Mouse (Mus musculus): ENCODE data around the gene Kcnn4.

Kcnn4 gene

DNA sequence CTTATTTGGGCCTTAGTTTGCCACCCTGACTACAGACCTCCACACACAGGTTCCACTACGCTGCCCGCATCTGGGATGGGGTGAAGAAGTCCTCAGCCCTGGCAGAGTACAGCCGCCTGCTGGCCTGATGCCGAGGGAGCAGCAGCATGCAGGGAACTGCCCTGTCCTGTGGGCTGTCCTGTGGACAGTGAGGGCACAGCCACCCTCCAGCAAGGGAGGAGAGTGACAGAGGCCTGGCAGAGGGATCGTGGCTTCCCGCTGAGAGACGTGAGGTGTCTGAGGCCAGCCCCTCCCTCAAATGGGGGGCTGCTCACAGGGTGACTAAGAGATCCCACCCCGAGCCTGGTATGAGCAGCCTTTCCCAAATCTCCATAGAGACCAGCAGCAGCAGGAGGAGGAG lies 52.2 kb downstream of the Kcnn4 start:
- no peak for DNase-seq (ENCODE audit: extremely low read depth, insufficient read length, low spot score)

DNA sequence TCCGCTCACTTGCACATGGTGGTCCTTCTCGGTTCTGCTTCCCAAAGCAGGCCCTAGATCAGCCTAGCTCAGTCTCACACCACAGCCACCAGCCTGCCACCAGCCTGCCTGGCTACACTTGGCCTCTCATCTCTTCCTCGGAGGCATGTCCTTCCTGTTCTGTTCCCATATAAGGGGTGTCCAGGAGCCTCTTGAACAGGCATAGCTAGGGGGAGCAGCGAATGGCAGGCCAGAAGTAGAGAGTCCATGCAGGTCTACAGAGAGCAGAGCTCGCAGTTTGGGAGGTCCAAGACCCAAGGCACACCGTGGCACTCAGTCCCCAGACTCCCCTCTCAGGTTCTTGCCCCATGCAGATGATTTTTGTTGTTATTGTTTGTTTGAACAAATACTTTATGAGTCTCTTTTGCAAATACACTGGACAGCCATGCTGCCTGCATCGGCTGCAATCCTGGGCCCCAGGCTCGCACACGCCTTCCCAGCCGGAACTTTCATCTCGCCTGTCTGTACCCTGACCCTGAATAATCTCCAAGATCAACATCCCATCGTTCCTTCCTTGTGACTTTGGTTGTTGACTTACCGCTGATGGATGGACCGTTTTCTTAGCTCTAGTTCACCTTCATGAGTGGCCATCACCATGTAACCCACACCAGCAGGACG lies 53.2 kb downstream of the Kcnn4 start:
- no peak for DNase-seq (ENCODE audit: extremely low read depth, insufficient read length, low spot score)

DNA sequence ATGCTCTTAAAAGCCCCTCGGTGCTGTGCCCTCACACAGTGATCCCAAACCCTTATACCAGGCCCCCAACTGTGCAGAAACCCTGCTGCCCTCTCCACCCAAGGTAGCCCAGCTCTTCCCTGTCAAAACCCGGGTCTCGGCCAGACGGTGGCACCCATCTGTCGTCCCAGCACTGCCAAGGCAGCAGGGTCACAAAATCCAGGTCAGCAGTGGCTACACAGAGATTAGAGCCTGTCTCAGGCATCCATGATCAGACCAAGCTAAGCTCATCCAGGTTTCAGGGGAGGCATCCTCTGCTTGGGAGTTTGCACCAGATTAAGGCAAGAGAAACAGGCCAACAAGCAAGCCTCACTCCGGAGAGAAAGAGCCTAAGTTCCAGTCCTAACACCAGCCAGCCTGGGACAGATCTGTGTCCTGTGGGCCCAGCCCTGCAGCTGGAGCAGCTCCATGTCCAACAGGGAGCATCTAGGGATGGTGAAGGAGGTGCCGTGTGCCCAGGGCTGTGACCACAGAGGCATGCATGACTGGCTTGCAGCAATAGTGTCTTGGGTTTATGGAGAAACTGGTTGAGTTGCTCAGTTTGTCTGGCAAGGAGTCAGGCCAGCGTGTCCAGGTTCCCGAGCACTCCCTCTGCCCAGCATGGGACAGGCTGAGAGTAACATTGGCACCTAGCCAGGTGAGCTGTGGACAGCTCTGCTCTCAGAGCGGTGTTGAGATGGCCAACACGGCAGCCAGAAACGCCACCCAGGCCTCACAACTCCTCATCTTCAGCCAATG lies 54.1 kb downstream of the Kcnn4 start:
- peak; percentile 75 for DNase-seq (ENCODE audit: extremely low read depth, insufficient read length, low spot score)

DNA sequence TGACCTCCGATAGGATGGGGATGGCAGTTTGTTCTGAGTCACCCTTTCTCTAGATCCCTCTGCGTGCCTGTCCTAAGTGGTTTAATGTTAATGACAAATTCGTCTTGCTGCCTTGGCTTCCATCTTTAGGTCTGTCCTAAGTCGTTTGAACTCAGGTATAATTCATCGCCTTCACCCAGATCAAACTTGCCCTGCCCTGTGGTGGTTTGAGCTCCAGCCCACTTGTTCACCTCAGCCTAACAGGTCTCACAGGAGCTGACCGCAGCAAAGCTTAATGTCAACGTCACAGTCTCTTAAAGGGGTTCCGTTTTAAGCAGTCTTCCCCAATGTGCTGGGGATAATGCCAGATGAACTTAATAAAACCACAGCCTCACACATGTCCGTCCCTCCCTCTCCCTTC lies 55.9 kb downstream of the Kcnn4 start:
- no peak for DNase-seq (ENCODE audit: extremely low read depth, insufficient read length, low spot score)

DNA sequence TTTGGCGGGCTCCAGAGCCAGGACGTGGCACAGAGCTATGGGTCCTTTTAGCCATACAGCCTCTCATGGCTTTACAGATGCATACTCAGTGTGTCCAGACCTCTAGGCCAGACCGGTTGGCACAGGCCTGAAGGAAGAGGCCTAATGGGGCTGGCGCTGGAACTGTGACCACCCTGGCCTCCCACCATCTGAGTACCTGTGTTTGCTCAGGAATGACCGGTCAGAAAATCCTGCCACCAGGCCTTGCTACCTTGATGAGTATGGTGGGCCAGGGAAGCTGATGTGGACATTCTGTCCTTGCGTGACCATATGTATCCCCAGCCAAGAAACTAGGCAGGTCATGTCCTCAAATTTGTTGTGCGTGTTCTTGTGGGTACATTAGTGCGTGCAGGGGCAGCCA lies 57.1 kb downstream of the Kcnn4 start:
- no peak for DNase-seq (ENCODE audit: extremely low read depth, insufficient read length, low spot score)

DNA sequence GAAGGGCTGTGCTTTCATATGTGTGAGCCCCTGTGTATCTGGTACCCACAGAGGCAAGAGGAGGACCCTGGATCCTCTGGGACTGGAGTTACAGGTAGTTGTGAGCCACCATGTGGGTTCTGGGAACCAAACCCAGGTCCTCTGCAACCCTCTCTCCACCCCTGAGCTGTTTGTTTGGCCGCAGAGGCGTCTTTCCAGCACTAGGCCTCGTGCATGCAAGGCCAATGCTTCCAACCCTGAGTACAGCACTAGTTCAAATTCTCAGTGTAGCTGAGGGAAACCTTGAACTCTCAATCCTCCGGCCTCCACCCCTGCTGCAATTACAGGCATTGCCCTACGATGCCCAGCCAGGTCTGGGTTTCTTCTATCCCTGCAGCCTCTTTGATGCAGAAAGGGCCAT lies 58.7 kb downstream of the Kcnn4 start:
- DNase-seq (ENCODE audit: extremely low read depth, insufficient read length, low spot score) = no peak

DNA sequence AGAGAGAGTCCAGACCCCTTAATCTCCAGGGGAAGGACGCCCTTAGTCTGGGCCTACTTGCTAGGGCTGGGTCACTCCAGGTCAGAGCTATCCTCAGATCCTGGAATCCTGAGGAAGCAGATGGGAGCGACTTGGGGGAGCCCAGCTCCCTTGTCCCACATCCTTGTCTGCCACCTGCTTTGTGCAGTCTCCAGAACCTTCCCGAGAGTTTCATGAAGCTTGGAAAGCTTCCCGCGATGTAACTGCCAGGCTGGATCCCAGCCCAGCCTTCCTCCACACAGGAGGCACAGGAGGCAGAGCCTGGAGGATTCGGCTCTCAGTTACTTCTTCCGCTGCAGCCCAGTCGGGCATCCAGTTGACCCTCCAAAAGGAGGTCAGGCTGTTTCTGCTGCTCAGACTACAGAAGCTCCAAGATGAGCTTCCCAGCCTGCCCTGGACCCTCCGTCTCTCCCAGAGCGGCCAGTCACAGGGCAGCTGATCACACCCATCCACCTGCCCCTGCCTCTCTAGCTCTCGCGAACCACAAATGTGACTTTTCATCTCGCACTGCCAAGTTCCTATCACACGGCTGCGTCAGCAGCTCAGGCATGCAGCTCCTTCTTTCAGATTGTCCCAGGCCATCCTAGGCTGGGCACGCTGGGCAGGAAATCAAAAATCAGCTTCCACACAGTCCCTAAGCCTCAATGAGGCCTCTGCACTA lies 59.5 kb downstream of the Kcnn4 start:
- DNase-seq (ENCODE audit: extremely low read depth, insufficient read length, low spot score) = peak; percentile 76

DNA sequence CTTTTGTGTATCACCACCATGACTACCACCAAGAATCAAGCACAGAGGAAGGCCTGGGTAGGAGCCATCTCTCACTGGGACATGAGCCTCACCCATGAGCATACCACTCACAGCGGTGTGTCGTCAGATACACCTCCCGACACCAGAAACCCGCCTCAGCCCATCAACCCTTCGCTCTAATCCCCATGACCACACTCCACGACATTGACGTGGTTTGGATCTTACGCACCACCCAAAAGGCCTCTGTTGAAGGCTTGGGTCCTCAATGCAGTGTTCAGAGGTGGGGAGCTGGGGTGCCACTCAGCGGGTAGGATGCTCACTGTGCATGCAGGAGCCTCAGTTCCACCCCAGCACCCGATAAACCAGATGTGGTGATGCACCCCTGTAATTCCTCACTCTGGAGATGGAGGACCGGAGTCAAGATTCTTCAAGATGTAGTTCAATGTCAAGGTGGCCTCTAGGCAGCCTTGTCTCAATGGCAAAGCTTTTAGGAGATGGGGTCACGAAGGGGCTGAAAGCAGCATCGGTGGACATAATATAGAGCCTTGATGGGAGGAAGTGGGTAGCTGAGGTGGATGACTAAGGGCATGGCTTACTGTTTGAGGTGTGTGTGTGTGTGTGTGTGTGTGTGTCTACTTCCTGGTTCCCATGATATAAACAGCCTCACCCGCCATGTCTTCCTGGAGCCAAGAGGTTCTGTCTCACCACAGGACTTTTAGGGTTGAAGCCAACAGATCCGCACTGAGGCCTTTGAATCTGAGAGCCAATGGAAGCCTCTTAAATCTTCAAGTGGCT lies 60.7 kb downstream of the Kcnn4 start:
- no peak for DNase-seq (ENCODE audit: extremely low read depth, insufficient read length, low spot score)

DNA sequence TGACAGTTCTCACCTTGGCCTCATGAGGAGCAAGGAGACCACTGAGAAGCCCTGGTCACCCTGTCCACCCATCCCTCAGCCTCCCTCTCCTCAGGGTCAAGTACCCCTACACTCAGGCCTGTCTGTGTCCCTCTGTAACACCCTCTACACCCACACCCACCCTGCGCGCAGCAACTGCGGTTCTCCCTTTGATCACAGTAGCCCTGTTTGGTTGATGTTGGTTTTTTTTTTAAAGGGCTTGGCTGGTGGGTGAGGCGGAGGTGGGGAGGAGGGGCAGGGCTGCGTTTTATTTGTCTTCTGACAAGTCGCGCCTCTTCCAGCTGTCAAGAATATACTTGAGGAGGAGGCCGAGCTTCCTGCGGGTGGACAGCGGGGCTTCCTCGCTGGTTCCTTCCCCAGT lies 61.6 kb downstream of the Kcnn4 start:
- no peak for DNase-seq (ENCODE audit: extremely low read depth, insufficient read length, low spot score)

DNA sequence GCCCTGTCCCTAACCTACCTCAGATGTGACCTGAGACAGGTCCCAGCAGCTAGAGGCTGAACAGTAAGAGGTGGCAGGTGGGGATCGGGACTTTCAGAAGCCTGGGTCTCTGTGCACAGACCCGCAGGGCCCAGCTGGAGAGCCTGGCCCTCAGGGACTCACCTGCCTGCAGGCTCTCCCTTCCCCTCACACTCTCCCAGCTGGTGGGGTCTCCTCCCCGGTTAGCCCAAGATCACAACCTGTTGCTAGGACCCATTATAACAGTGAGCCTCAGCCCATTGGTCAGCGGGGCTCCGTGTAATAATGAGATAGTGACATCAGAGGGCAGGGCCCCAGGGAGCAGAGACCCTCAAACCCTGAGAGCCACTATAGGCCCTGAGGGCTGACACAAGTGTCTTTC lies 65.2 kb downstream of the Kcnn4 start:
- DNase-seq (ENCODE audit: extremely low read depth, insufficient read length, low spot score) = no peak

Data from 3134 (cell line).